Mouse (Mus musculus) left cerebral cortex, adult 8-10 months (tissue): ENCODE data around the gene Asap3. TPM values are rescaled to one million over a fixed set of nuclear protein-coding genes. Genes with fewer than 3 reads are reported as not detected.
A peak's percentile ranks its signal among the peaks of the same experiment; 100 is the strongest.

ENCODE experiments used
- DNase-seq, 2 experiments: peaks; one replicate each; pipeline ENCODE4 v3.0.0; 2022; ENCODE audit warnings: low spot score in 2 of 2
- total RNA-seq, 4 experiments: library from RNA; stranded (reverse); gene quantifications; 2 replicates each; pipeline ENCODE4 v1.2.4; 2022

Asap3 gene
- total RNA-seq, 4 experiments from 2014 or later = 2.5 to 4.5 (median 3.3) TPM

- no peak for DNase-seq
Measured at GRCm38 (mm10) chr4:136218595-136219214, 12.5 kb downstream of the Asap3 start.

- DNase-seq = no peak
Measured at GRCm38 (mm10) chr4:136220133-136220775, 14.1 kb downstream of the Asap3 start.

- peak in 1 of 2 experiments; percentile 25 for DNase-seq
Measured at GRCm38 (mm10) chr4:136223549-136224239, 17.5 kb downstream of the Asap3 start.

GRCm38 (mm10) chr4:136224240-136224559 is 18.0 kb downstream of the Asap3 start:
- DNase-seq = no peak

GRCm38 (mm10) chr4:136224677-136225460 is 18.7 kb downstream of the Asap3 start:
- no peak for DNase-seq

- no peak for DNase-seq
Measured at GRCm38 (mm10) chr4:136227408-136227807, 21.2 kb downstream of the Asap3 start.

- DNase-seq = no peak
Measured at GRCm38 (mm10) chr4:136228640-136229039, 22.5 kb downstream of the Asap3 start.

GRCm38 (mm10) chr4:136238669-136239068 is 32.5 kb downstream of the Asap3 start:
- no peak for DNase-seq

- no peak for DNase-seq
Measured at GRCm38 (mm10) chr4:136239111-136239510, 32.9 kb downstream of the Asap3 start.

- DNase-seq = peak; percentile 35 to 65
Measured at GRCm38 (mm10) chr4:136239622-136240021, 33.5 kb downstream of the Asap3 start.

- DNase-seq = no peak
Measured at GRCm38 (mm10) chr4:136240123-136240522, 34.0 kb downstream of the Asap3 start.

GRCm38 (mm10) chr4:136240955-136241354 is 34.8 kb downstream of the Asap3 start:
- no peak for DNase-seq

- no peak for DNase-seq
Measured at GRCm38 (mm10) chr4:136242065-136242703, 36.0 kb downstream of the Asap3 start.

GRCm38 (mm10) chr4:136242728-136243127 is 36.6 kb downstream of the Asap3 start:
- DNase-seq = no peak

GRCm38 (mm10) chr4:136244208-136244607 is 38.0 kb downstream of the Asap3 start:
- DNase-seq = no peak

GRCm38 (mm10) chr4:136245681-136246080 is 39.5 kb downstream of the Asap3 start:
- no peak for DNase-seq

GRCm38 (mm10) chr4:136246568-136246969 is 40.4 kb downstream of the Asap3 start:
- DNase-seq = no peak

GRCm38 (mm10) chr4:136247386-136247728 is 41.2 kb downstream of the Asap3 start:
- no peak for DNase-seq

- no peak for DNase-seq
Measured at GRCm38 (mm10) chr4:136247729-136248463, 41.7 kb downstream of the Asap3 start, which contains the start of gene Tcea3. Gene Tcea3 (plus strand): TSS chr4:136247729.

GRCm38 (mm10) chr4:136248464-136249331 is 42.5 kb downstream of the Asap3 start:
- no peak for DNase-seq
